Mouse (Mus musculus) brain, embryonic 14.5 days (tissue): ENCODE data around the gene Prdm5. TPM values are rescaled to one million over a fixed set of nuclear protein-coding genes. Genes with fewer than 3 reads are reported as not detected.

Source experiments
- DNase-seq: peaks from one replicate; pipeline ENCODE4 v3.0.0-alpha.2; 2011; ENCODE audit warnings: low read depth
- CTCF ChIP-seq: fragments of 200-500 bp; IDR thresholded peaks from 2 replicates; pipeline ENCODE4 v1.5.1; 2012; ENCODE audit warnings: inconsistent platforms, mild to moderate bottlenecking, moderate library complexity, borderline replicate concordance; ENCODE audit not compliant: insufficient read depth, insufficient read length; ENCODE audit errors: extremely low read depth
- POLR2A ChIP-seq: fragments of 200-500 bp; IDR thresholded peaks from 2 replicates; pipeline ENCODE4 v1.6.1; 2012; ENCODE audit warnings: mild to moderate bottlenecking, inconsistent platforms, borderline replicate concordance; ENCODE audit not compliant: poor library complexity, insufficient read depth, insufficient read length, severe bottlenecking; ENCODE audit errors: extremely low read depth
- polyA plus RNA-seq: library from polyadenylated mRNA; depleted of rRNA; stranded (reverse); fragments of >200 nt; gene quantifications from 2 replicates; pipeline ENCODE4 v1.2.3, GENCODE M21; 2012

The Prdm5 gene
- polyA plus RNA-seq, 1 experiment, result 6.0 TPM

DNA sequence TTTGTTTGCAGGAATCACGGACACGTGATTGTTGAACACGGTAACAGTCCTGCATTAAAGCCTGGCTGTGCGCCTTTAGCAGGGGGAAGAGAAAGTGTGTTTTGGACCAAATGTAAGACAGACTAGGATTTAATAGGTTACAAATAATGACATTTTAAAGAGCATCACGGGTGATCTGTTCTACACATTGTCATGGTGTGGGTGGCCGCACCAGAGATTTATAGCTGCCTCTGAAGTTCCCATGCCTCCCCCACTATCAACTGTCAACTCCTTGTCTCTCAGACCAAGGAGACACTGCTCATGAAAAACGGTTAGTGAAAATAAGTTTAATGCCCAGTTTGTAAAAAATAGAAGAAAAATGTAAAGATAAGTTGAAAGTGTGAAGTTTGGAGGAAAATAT, 2.7 kb downstream of the Prdm5 start:
- no peak for DNase-seq

DNA sequence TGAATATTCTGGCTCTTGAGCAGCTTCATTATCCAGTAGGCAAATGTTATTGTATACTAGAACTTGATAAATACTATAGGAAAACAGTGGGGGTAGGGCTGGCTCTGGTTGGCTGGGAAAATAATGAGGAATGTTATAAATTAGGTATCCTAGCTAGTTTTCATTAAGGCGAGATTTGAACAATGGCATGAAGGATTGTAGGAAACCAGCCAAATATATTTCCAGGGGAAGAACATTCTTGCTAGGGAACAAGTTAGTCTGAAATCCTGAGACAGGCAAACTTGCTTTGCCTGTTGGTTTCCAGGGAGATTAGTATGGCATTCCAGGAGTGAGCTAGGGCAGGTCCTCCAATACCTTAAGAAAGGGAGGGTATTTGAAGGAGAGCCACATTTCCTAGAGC, 4.9 kb downstream of the Prdm5 start:
- TF ChIP-seq POLR2A, result no peak
- TF ChIP-seq CTCF, result no peak

More for the DNA sequence above, 2.7 kb downstream of the Prdm5 start:
- TF ChIP-seq POLR2A, result no peak
- no peak for TF ChIP-seq CTCF

DNA sequence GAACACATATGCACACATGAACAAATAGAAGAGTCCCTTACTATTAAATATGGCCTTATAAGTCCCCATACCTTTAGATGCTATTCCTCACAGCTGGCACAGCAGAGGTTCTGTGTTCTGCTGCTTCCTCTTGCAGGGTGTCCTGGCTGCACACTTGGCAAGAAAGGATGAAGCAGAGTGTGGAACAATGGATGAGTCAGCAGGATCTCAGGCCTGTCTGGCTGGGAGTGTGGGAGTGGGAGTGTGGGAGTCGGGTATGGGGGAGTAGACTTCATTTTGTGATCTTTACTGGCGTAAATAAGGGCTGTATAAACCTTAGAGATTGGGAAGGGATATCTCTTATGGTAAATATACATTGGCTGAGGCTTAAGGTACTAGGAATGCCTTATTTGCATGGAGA, 14.1 kb downstream of the Prdm5 start:
- no peak for DNase-seq
- TF ChIP-seq POLR2A (no peak), CTCF (no peak)

More for the DNA sequence above, 4.9 kb downstream of the Prdm5 start:
- peak; percentile 36 for DNase-seq

DNA sequence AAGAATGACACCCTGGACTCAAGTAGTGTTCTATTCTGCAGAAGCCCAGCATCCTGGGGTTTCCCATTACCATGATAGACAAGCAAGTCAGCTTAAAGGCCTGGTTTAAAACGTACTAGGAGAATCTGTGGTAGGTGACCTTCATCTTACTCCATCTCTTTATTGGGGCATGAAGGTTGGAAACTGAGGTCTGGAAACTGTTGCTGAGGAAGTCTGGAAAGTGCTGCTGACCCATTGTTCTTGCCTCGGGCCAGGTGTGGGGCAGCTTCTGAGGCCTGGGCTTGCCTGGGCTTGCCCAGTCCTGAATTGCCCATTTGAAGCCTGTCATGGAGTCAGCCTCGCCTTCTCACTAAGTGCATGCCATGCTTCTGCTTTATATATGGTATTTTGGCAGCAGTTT, 17.8 kb downstream of the Prdm5 start:
- no peak for TF ChIP-seq POLR2A
- no peak for TF ChIP-seq CTCF

DNA sequence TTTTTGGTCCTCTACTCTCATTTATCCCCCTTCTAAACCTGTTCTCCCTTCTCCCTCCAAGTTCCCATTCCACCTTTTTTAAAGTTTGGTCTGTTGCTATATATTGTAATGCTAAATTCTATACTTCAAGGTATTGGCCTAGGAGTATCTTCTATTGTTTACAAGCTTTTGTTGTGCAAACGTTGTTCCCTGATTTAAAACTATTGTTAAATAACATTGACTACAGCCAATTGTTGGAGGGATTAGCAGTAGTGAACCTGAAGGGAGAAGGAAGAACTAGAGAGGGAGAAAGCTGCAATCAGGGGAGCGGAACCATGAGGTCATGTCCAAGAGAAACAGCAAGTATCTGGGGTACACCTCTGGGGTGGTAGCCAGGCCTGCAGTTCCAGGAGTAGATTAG, 18.5 kb downstream of the Prdm5 start:
- TF ChIP-seq CTCF (no peak), POLR2A (no peak)

More for the DNA sequence above, 17.8 kb downstream of the Prdm5 start:
- DNase-seq, result no peak

DNA sequence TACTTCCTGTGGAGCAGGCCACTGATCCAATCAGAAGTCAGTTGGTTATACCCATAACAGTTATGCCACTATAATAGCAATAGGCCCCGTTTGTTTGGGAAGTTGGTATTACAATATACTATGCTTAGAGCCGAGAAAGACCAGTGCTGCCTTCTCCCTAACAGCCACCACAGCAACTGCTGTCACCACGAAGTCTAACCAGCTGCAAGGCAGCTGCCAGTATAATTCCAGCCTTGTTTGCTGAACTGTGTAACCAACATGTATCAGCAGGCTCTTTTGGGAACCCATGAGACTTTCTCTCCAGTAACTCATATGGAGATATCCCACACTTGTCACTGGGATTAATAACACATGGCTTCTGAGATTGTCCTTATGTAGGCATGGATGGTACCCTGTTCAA, 19.6 kb downstream of the Prdm5 start:
- no peak for DNase-seq
- no peak for TF ChIP-seq CTCF
- no peak for TF ChIP-seq POLR2A

More for the DNA sequence above, 18.5 kb downstream of the Prdm5 start:
- no peak for DNase-seq

DNA sequence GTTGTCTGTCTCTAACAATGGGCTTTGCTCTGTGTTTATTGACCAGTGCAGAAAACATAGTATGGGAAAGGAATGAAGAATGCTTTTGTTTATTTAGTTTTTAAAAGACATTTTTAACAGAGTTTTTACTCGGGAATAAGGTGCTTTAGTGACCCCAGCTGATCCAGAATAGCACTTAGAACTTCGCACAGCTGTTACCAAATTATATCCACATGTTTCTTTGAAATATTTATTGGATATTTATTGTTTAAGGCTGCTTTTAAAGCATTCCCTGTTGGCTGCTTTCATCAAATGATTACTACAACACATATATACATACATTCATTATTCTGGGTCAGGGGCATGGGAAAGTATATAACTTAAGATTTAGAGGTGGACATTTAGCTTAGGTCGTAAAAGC, 32.9 kb downstream of the Prdm5 start:
- TF ChIP-seq CTCF, result no peak
- TF ChIP-seq POLR2A, result no peak
- no peak for DNase-seq

DNA sequence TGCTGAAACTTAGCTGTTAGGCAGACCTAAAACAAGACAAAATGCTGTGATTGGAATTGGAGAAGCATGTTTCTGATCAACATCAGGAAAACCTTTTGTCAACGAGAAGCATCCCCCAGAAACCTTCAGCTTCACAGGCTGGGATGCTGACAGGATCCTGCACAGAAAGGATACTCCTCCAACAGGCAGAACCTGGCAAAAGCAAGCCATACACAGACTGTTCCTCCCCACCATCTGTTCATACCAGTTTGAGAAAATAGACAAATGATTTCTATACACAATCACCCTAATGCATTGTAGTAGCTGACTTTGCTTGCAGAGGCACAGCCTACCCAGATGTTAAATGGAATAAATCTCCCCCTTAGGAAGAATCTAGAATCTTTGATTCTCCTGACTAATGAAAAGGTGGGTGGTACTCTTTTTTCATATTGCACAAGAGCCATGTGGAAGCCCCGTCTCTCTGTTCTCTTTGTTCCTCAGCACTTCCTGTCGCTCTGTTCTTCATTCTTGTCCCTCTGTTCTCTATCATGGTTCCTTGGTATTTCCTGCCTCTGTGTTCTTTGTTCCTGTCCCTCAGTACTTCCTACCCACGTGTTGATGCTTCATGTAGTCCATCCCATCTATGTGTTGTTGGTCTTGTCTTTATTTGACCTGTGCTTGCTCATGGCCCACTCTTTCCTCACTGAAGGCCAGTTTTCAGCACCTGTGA, 39.4 kb downstream of the Prdm5 start:
- TF ChIP-seq CTCF, result no peak
- no peak for TF ChIP-seq POLR2A

DNA sequence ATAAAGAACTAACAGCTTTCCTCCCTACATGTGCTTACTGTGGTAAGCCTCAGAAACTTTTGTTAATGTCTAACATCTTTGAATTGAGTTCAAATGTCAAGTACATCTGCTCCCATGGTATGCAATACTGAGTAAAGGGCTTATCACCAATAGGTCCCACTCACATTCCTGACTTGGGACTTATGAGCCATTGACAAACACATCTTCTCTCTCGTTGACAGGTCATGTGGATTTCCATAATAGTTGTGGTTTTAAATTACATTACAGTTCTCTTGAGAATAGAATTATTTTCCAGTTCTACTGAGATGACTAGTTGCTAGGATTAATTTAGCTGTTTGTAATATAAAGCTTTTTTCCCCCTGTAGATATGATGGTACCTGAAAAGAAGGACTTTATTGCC, 49.9 kb downstream of the Prdm5 start:
- no peak for DNase-seq
- TF ChIP-seq POLR2A, result no peak
- TF ChIP-seq CTCF, result no peak

More for the DNA sequence above, 39.4 kb downstream of the Prdm5 start:
- peak; percentile 36 for DNase-seq

DNA sequence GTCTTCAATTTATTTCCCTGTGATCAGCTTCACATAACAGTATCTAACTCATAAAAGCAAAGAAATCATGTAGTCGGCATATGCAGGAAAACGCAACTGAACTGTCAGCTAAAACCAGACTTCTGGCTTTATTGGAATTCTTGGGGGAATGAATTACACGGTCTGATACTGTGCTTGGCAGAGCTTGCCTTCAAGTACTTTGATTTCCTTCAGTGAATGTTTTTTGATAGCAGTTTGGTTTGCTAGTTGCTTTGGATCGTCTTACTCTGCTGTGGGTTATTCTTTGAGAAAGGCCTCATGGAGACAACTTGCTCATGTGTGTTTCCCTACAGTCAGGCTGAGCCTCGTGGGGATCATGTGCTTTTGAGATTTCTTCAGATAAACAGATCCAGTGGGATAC, 52.7 kb downstream of the Prdm5 start:
- TF ChIP-seq POLR2A (no peak), CTCF (no peak)
- no peak for DNase-seq

DNA sequence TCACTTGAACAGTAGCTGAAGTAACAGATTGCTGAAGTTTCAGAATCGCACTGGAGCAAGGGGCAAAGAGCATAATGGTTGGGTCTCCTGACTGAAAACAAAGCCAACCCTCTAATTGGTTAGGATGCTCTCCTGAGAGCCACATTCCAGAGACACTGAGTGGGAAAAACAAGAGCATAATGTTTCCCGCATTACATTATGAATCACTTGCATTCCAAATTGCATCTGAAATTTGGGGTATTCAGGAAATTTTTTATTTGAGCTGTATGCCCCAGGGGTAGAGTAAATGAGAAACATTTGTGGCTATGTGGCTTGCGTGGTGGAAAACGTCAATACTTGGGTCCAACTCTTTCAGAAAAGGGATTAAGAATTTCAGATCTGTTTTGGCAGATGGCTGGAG, 55.2 kb downstream of the Prdm5 start:
- TF ChIP-seq CTCF (no peak), POLR2A (no peak)
- DNase-seq, result no peak

DNA sequence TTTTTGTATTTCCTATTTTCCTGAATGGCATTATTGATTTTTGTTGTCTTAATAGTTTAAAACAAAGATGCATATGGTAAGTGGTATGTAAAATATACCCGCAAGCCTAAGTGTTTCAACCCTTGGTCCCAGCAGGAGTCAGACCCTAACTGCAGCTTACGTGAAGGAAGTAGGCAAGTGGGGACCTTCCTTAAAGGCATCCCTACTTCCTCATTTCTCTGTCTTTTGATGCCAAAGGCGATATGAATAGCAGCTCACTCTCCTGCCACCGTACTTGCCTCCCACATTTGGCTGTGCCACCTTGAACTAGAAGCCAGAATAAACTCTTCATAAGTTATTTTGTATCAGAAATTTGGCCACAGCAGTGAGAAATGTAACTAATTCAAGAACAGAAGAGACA, 63.8 kb downstream of the Prdm5 start:
- no peak for DNase-seq
- TF ChIP-seq CTCF, result no peak
- TF ChIP-seq POLR2A, result no peak
